Mouse (Mus musculus): ENCODE measurements around the gene Cdc42ep2. TPM values are rescaled to one million over a fixed set of nuclear protein-coding genes. Genes with fewer than 3 reads are reported as not detected.

Cdc42ep2 gene
- polyA plus RNA-seq, 1 experiment from 2014 or later = 14.2 TPM

DNA sequence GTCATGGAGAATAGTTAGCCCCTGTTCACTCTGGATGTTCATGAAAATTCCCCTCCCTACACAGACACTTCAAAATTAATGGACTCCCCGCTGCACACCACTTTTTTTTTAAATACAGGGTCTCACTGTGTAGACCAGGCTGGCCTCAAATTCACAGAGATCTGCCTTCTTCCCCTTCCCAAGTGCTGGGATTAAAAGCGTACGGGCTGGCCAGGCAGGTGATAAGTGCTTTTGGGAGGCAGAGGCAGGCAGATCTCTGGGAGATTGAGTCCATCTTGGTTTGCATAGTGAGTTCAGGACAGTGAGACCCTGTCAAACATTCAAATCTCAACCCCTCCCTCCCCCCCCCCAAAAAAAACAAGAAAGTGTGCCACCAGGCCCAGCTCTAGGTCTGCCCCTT lies 1.7 kb downstream of the Cdc42ep2 start:
- no peak for TF ChIP-seq CTCF (IDR thresholded peaks at IDR 0.05; ENCODE audit: low read depth)
- H3K9ac ChIP-seq (ENCODE audit: low read depth, low read length) = 0 out of 2 replicates have a peak overlapping the region, but pooled peaks have one; percentile 1
- no peak for DNase-seq (ENCODE audit: low spot score)
- H3K27me3 ChIP-seq (ENCODE audit: insufficient read depth, low read length) = no peaks in the 10 kb centered on the region
- H3K36me3 ChIP-seq (ENCODE audit: insufficient read depth, low read length) = peaks cover 9% of the 10 kb centered on the region
- 87% methylated on average over 3 of the region's 3 CpGs for WGBS
- 0 out of 2 replicates have a peak overlapping the region, but pooled peaks have one; percentile 75 for H3K4me3 ChIP-seq (replicated peaks; ENCODE audit: low read depth, low read length)
- peaks cover 29% of the 10 kb centered on the region for H3K4me1 ChIP-seq (replicated peaks; ENCODE audit: insufficient read depth, low read length)
- no peak for ATAC-seq (replicated peaks; ENCODE audit: low FRiP score, low read depth)
- H3K4me2 ChIP-seq (ENCODE audit: low read length) = peak overlapping the region; percentile 97
- no peak overlapping the region for H3K27ac ChIP-seq
- H3K9me3 ChIP-seq (replicated peaks; ENCODE audit: low read length) = no peaks in the 10 kb centered on the region

DNA sequence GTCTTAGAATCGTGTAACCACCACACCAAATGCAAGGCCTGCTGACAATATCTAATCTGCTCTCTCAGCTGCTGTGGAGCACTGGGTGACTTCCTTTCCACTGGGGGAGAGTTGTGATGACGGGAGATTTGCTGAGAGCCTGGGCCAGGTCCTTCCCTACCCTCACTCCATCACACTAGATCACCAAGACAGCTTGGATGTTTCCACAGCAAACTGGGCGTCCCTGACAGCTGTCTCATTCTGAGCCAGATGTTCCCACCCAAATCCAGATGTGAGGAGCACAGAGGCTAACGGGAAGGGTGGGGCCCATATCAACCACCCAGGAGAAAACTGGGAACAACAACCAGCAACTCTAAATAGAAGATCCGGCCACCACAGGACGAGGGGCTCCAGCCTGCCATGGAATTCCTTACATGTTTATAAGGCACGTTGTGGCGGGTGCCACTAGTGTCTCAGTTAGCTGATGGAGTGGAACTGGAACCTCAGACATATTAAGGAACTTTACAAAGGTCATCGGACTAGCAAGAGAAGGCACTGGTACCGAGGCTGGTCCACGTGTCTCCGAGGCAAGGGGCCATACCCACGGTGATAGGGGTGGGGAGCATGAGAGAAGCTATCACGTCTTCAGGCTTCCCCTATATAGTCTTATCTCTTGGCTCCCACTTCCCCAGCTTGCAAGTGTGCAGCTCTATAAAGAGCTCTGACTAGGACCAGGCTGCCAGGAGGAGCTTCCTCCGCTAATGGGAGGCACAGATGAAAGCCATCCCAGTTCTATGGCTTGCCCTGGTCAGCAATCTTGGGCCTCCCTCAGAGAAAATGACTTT lies 2.3 kb downstream of the Cdc42ep2 start:
- Histone ChIP-seq H3K9ac (ENCODE audit: low read depth, low read length) (0 out of 2 replicates have a peak overlapping the region, but pooled peaks have one; percentile 1), H3K9me3 (replicated peaks; ENCODE audit: low read length) (no peaks in the 10 kb centered on the region), H3K36me3 (ENCODE audit: insufficient read depth, low read length) (peaks cover 15% of the 10 kb centered on the region), H3K4me2 (ENCODE audit: low read length) (peak overlapping the region; percentile 97), H3K27ac (peak overlapping the region; percentile 48; the same call in 1 of the 2 replicates), H3K4me3 (replicated peaks; ENCODE audit: low read depth, low read length) (no peak overlapping the region; the same call in 1 of the 2 replicates), H3K4me1 (replicated peaks; ENCODE audit: insufficient read depth, low read length) (peaks cover 23% of the 10 kb centered on the region), H3K27me3 (ENCODE audit: insufficient read depth, low read length) (no peaks in the 10 kb centered on the region)
- DNase-seq (ENCODE audit: low spot score) (no peak), ATAC-seq (replicated peaks; ENCODE audit: low FRiP score, low read depth) (no peak)
- 59% methylated on average over 15 of the region's 15 CpGs for WGBS
- TF ChIP-seq CTCF (IDR thresholded peaks at IDR 0.05; ENCODE audit: low read depth) = no peak

DNA sequence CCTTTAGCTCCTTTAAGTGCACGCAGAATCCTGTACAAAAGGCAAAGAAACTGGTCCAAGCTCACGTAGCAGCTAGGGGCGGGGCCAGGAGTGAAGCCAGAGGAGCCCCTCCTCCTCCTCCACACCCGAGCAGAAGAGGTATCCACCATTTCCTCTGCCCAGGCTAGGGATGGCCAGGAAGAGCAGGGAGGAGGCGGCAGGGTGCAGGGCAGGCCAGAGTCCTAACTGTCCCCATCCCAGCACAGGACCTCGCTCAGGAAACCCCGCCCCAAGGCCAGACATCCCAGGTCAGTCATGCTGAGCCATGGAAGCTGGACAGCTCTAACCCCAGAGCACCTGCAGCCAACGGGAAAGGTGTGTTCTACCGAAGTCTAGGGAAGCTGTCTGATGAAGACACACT lies 2.9 kb downstream of the Cdc42ep2 start:
- Histone ChIP-seq H3K27ac (peak overlapping the region; percentile 48; the same call in 1 of the 2 replicates), H3K9ac (ENCODE audit: low read depth, low read length) (no peak overlapping the region), H3K9me3 (replicated peaks; ENCODE audit: low read length) (no peaks in the 10 kb centered on the region), H3K36me3 (ENCODE audit: insufficient read depth, low read length) (peaks cover 22% of the 10 kb centered on the region), H3K27me3 (ENCODE audit: insufficient read depth, low read length) (no peaks in the 10 kb centered on the region), H3K4me3 (replicated peaks; ENCODE audit: low read depth, low read length) (no peak overlapping the region; the same call in 1 of the 2 replicates), H3K4me1 (replicated peaks; ENCODE audit: insufficient read depth, low read length) (0 out of 2 replicates have a peak, but pooled peaks cover 22% of the 10 kb centered on the region), H3K4me2 (ENCODE audit: low read length) (peak overlapping the region; percentile 97)
- DNase-seq (ENCODE audit: low spot score) (peak; percentile 64), ATAC-seq (replicated peaks; ENCODE audit: low FRiP score, low read depth) (no peak)
- no peak for TF ChIP-seq CTCF (IDR thresholded peaks at IDR 0.05; ENCODE audit: low read depth)
- WGBS = 10% methylated on average over 9 of the region's 9 CpGs

DNA sequence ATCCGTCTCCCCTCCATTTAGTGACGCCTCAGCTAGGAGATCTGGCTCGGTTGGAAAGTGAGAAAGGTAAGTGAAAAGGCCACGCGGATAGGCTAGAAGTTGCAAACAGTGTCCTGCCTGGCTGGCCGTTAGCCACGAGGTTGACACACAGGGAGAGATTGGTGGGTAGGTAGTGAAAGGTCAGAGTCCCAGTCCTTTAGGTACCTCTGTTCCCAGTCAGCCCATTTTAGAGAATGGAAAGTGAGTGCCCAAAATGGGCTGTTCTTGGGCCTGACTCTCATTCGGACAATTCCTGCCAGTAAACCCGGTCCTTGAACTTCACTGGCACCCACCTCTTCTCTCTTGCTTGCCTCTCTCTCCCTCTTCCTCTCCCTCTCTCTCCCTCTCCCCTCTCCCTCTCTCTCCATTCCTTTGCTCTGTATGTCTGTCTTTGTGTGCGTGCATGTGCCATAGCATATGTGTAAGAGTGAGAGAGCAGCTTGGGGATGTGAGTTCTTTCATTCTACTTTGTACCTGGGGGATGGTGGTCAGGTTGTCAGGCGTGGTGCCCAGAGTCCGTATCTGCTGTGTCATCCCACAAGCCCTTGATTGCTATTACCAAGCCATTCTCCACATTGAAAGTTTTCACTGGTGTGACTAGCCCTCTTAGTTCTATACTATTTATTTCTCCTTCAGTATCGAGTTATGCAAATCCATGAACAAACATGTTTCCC lies 11.5 kb downstream of the Cdc42ep2 start, which contains the start of gene Dpf2:
Gene Dpf2 (minus strand): TSS at position 4 of the 713 bp plus-strand sequence.
- Histone ChIP-seq H3K27ac (peak within 1 kb of the TSS; percentile 81), H3K9ac (ENCODE audit: low read depth, low read length) (peak within 1 kb of the TSS; percentile 95), H3K4me2 (ENCODE audit: low read length) (peak within 1 kb of the TSS; percentile 80), H3K9me3 (replicated peaks; ENCODE audit: low read length) (no peaks in the 10 kb centered on the region), H3K27me3 (ENCODE audit: insufficient read depth, low read length) (no peaks in the 10 kb centered on the region), H3K4me1 (replicated peaks; ENCODE audit: insufficient read depth, low read length) (peaks cover 17% of the 10 kb centered on the region; the same call in 1 of the 2 replicates), H3K4me3 (replicated peaks; ENCODE audit: low read depth, low read length) (peak within 1 kb of the TSS; percentile 76), H3K36me3 (ENCODE audit: insufficient read depth, low read length) (peaks cover 17% of the 10 kb centered on the region)
- WGBS = 20% methylated on average over 13 of the region's 13 CpGs
- no peak for TF ChIP-seq CTCF (IDR thresholded peaks at IDR 0.05; ENCODE audit: low read depth)
- ATAC-seq (replicated peaks; ENCODE audit: low FRiP score, low read depth) (peak; percentile 41), DNase-seq (ENCODE audit: low spot score) (no peak)

DNA sequence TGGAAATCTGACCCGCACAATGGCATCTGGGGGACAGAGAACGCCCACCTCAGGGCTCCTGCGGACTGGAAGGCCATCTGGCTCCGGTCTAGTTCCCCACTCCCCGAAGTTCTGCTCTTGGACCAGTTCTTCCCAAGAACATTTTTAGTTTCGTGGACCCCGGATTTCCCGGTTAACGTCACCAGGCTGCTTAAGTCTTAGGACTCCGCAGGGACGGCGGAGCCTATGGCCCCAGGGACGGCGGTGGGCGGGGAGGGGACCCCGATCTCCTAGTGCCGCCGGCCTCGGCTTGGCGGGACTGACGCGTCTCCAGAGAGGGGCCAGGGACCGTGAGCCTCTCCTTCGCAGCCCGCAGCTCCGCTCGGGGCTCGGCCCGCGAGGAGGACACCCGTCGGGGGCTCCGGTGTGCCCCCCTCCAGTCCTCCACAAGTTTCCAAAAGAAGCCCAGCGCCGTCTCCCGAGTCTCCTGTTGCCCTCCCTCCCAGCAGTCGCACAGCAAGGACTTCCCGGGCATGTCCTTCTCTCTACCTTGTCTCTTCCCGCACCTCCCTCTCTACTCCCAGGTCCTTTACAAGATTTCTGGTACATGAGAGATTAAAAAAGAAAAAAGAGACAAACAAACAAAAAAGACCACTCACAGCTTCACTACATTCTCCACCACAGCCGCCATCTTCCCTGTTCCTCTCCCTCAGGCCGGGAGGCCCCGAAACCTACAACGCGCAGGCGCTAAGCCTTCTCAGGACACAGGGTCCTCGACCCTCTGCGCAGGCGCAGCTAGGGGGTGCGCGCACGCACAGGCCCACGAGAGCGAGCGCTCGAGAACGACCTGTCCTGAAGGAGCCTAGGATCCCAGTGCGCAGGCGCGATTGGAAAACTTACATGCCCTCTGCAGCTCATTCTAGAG lies 12.3 kb downstream of the Cdc42ep2 start:
- H3K9ac ChIP-seq (ENCODE audit: low read depth, low read length) = peak overlapping the region; percentile 95
- peak; percentile 100 for DNase-seq (ENCODE audit: low spot score)
- under 1% methylated on average over 59 of the region's 59 CpGs for WGBS
- H3K27ac ChIP-seq = peak overlapping the region; percentile 81
- peak overlapping the region; percentile 80 for H3K4me2 ChIP-seq (ENCODE audit: low read length)
- no peaks in the 10 kb centered on the region for H3K9me3 ChIP-seq (replicated peaks; ENCODE audit: low read length)
- peaks cover 17% of the 10 kb centered on the region; the same call in 1 of the 2 replicates for H3K4me1 ChIP-seq (replicated peaks; ENCODE audit: insufficient read depth, low read length)
- peak; percentile 50; the same call in 1 of the 2 replicates for TF ChIP-seq CTCF (IDR thresholded peaks at IDR 0.05; ENCODE audit: low read depth)
- peaks cover 10% of the 10 kb centered on the region for H3K36me3 ChIP-seq (ENCODE audit: insufficient read depth, low read length)
- ATAC-seq (replicated peaks; ENCODE audit: low FRiP score, low read depth) = peak; percentile 95
- peak overlapping the region; percentile 76 for H3K4me3 ChIP-seq (replicated peaks; ENCODE audit: low read depth, low read length)
- no peaks in the 10 kb centered on the region for H3K27me3 ChIP-seq (ENCODE audit: insufficient read depth, low read length)
